Mouse (Mus musculus) embryonic facial prominence, embryonic 11.5 days (tissue): ENCODE results near the gene Cfap54. TPM values are rescaled to one million over a fixed set of nuclear protein-coding genes. Genes with fewer than 3 reads are reported as not detected.

Experiments used
- ATAC-seq: fragments of 200-750 bp; cut with Nextera tagmentation; replicated peaks from 2 replicates; pipeline ENCODE4 v1.8.0; 2017; ENCODE audit warnings: low read depth; ENCODE audit not compliant: insufficient number of reproducible peaks, low FRiP score, low TSS enrichment
- DNase-seq: peaks from one replicate; pipeline ENCODE4 v3.0.0-alpha.2; 2015; ENCODE audit warnings: low spot score
- H3K27ac ChIP-seq: fragments of 300-500 bp; sonication (generic); replicated peaks from 2 replicates; pipeline ENCODE4 v1.5.1; 2014; ENCODE audit warnings: mild to moderate bottlenecking, low read depth, low read length, control low read depth
- H3K27me3 ChIP-seq: fragments of 300-500 bp; sonication (generic); 2 replicates; pipeline ENCODE4 v1.6.1; 2014; ENCODE audit warnings: mild to moderate bottlenecking, low read length, moderate library complexity, mixed read lengths; ENCODE audit not compliant: control insufficient read depth, insufficient read depth
- H3K36me3 ChIP-seq: fragments of 300-500 bp; sonication (generic); replicated peaks from 2 replicates; pipeline ENCODE4 v1.6.1; 2014; ENCODE audit warnings: low read depth, mild to moderate bottlenecking, low read length, moderate library complexity, mixed read lengths; ENCODE audit not compliant: control insufficient read depth, insufficient read depth
- H3K4me1 ChIP-seq: fragments of 300-500 bp; sonication (generic); 2 replicates; pipeline ENCODE4 v1.6.1; 2014; ENCODE audit warnings: low read length, mixed read lengths; ENCODE audit not compliant: control insufficient read depth, insufficient read depth
- H3K4me2 ChIP-seq: fragments of 300-500 bp; sonication (generic); 2 replicates; pipeline ENCODE4 v1.6.1; 2014; ENCODE audit warnings: low read depth, mild to moderate bottlenecking, control low read depth, low read length, moderate library complexity
- H3K4me3 ChIP-seq: fragments of 300-500 bp; sonication (generic); 2 replicates; pipeline ENCODE4 v1.5.1; 2014; ENCODE audit warnings: low read depth, low read length, control low read depth
- H3K9ac ChIP-seq: fragments of 300-500 bp; sonication (generic); replicated peaks from 2 replicates; pipeline ENCODE4 v1.6.1; 2014; ENCODE audit warnings: mild to moderate bottlenecking, control low read depth, low read length
- H3K9me3 ChIP-seq: fragments of 300-500 bp; sonication (generic); replicated peaks from 2 replicates; pipeline ENCODE4 v1.6.1; 2016; ENCODE audit warnings: mild to moderate bottlenecking, low read length, inconsistent platforms, mixed read lengths; ENCODE audit not compliant: control insufficient read depth
- WGBS: fragments of 180-500 bp; shearing (Covaris S2); extraction: QIAGEN DNeasy Blood & Tissue Kit; methylation state at CpG from one replicate; pipeline ENCODE4 v1.1.7; 2014; 5-methylcytosine and 5-hydroxymethylcytosine counted together
- polyA plus RNA-seq: library from polyadenylated mRNA; unstranded; fragments of >200 nt; fragmentation: Nextera tagmentation; extraction: Ambion mirVana; gene quantifications from 2 replicates; pipeline ENCODE4 v1.2.1, GENCODE M21; 2014

Cfap54 gene
- polyA plus RNA-seq, 1 experiment from 2014 or later = not detected

DNA sequence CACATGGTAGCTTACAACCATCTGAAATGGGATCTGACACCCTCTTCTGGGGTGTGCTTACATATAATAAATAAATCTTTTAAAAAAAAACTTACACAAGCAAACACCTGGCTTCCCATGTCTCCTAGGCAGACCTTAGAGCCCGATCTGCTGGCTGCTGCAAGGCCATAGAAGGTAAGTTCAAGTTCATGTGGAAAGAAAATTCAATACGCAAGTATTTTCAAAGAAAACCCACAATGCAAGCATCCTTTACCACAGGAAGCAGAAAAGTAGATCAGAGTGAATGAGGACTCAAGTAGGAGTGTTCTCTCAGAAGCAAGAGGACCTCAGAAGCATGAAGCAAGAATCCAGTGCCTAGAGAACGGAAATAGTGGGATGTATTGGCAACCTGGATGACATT lies 39.6 kb downstream of the Cfap54 start:
- DNase-seq (no peak), ATAC-seq (no peak)
- no peaks in the 10 kb centered on the region for H3K4me1 ChIP-seq
- H3K9me3 ChIP-seq = no peaks in the 10 kb centered on the region
- 91% methylated on average over 3 of the region's 3 CpGs for WGBS
- no peaks in the 10 kb centered on the region for H3K27me3 ChIP-seq
- H3K36me3 ChIP-seq = no peaks in the 10 kb centered on the region
- no peak overlapping the region for H3K9ac ChIP-seq
- no peak overlapping the region for H3K4me3 ChIP-seq
- no peak overlapping the region for H3K27ac ChIP-seq
- H3K4me2 ChIP-seq = no peak overlapping the region

- WGBS = 78% methylated on average over 4 of the region's 4 CpGs
- H3K9ac ChIP-seq = no peak overlapping the region
- no peaks in the 10 kb centered on the region for H3K9me3 ChIP-seq
- H3K27ac ChIP-seq = no peak overlapping the region
- DNase-seq (no peak), ATAC-seq (no peak)
- H3K36me3 ChIP-seq = no peaks in the 10 kb centered on the region
- H3K4me1 ChIP-seq = no peaks in the 10 kb centered on the region
- H3K27me3 ChIP-seq = no peaks in the 10 kb centered on the region
- no peak overlapping the region for H3K4me2 ChIP-seq
- no peak overlapping the region for H3K4me3 ChIP-seq
Observed at GRCm38 (mm10) chr10:93041392-93041791, 40.0 kb downstream of the Cfap54 start.

DNA sequence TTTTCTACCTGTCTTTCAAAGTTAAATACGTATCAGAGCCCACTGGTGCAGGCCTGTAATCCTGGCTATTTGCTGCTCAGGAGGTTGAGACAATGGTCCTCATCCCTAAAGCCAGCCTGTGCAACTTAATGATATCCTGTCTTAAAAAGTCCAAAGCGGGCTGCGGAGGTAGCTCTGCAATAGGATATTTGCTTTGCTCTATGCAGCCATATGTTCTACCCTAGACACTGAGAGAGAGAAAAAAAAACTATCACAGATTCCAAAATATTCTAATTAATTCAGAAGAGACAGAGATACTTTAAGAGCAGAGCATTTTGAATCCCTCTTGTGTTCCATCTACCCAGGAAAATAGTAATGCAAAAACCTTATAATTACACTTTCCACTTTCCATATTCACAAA lies 44.9 kb downstream of the Cfap54 start:
- Histone ChIP-seq H3K9me3 (no peaks in the 10 kb centered on the region), H3K27me3 (no peaks in the 10 kb centered on the region), H3K4me1 (no peaks in the 10 kb centered on the region), H3K27ac (no peak overlapping the region), H3K36me3 (no peaks in the 10 kb centered on the region), H3K4me2 (no peak overlapping the region), H3K4me3 (no peak overlapping the region), H3K9ac (no peak overlapping the region)
- 75% methylated on average over 3 of the region's 3 CpGs for WGBS
- no peak for ATAC-seq
- DNase-seq = no peak

- DNase-seq (peak; percentile 1), ATAC-seq (no peak)
- Histone ChIP-seq H3K4me1 (no peaks in the 10 kb centered on the region), H3K27me3 (no peaks in the 10 kb centered on the region), H3K9me3 (no peaks in the 10 kb centered on the region), H3K27ac (no peak overlapping the region), H3K4me2 (no peak overlapping the region), H3K4me3 (no peak overlapping the region), H3K36me3 (no peaks in the 10 kb centered on the region), H3K9ac (no peak overlapping the region)
- WGBS = 58% methylated on average over 10 of the region's 10 CpGs
Observed at GRCm38 (mm10) chr10:93035489-93035888, 45.9 kb downstream of the Cfap54 start.

DNA sequence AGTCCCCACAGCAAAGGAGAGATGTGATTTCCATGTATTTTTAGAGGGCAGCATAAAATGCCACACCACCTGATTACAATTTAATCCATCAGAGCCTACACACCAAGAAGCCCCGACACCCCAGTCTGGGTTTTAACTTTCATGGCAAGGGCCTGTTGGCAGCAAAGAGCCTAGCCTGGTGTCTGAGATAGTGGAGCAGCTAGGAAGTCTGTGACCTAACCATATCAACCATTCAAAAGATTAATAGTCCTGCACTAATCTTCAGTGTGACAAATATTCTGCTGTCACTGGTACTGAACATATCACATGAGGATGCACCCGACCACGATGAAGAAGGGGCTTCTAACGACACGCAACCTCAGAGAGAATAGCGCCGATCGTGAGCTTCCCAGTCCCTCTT lies 58.1 kb downstream of the Cfap54 start:
- no peaks in the 10 kb centered on the region for H3K36me3 ChIP-seq
- no peaks in the 10 kb centered on the region for H3K9me3 ChIP-seq
- 79% methylated on average over 8 of the region's 8 CpGs for WGBS
- no peaks in the 10 kb centered on the region for H3K27me3 ChIP-seq
- no peak overlapping the region for H3K4me2 ChIP-seq
- H3K4me3 ChIP-seq = no peak overlapping the region
- ATAC-seq (no peak), DNase-seq (no peak)
- no peak overlapping the region for H3K27ac ChIP-seq
- H3K4me1 ChIP-seq = no peaks in the 10 kb centered on the region
- no peak overlapping the region for H3K9ac ChIP-seq

GRCm38 (mm10) chr10:93014059-93014795 lies 67.2 kb downstream of the Cfap54 start:
- no peaks in the 10 kb centered on the region; the same call in 1 of the 2 replicates for H3K9me3 ChIP-seq
- H3K36me3 ChIP-seq = no peaks in the 10 kb centered on the region
- ATAC-seq = no peak
- no peak overlapping the region for H3K4me3 ChIP-seq
- H3K27ac ChIP-seq = no peak overlapping the region
- WGBS = 41% methylated on average over 8 of the region's 8 CpGs
- no peak overlapping the region for H3K4me2 ChIP-seq
- H3K4me1 ChIP-seq = no peaks in the 10 kb centered on the region
- H3K9ac ChIP-seq = no peak overlapping the region
- no peaks in the 10 kb centered on the region for H3K27me3 ChIP-seq
- peak; percentile 89 for DNase-seq

GRCm38 (mm10) chr10:93011085-93011484 lies 70.3 kb downstream of the Cfap54 start:
- DNase-seq (no peak), ATAC-seq (no peak)
- H3K36me3 ChIP-seq = no peaks in the 10 kb centered on the region
- H3K9me3 ChIP-seq = no peaks in the 10 kb centered on the region; the same call in 1 of the 2 replicates
- no peaks in the 10 kb centered on the region for H3K4me1 ChIP-seq
- no peaks in the 10 kb centered on the region for H3K27me3 ChIP-seq
- no peak overlapping the region for H3K27ac ChIP-seq
- WGBS = 88% methylated on average over 14 of the region's 14 CpGs
- H3K4me2 ChIP-seq = no peak overlapping the region
- H3K9ac ChIP-seq = no peak overlapping the region
- H3K4me3 ChIP-seq = no peak overlapping the region

- Histone ChIP-seq H3K9ac (no peak overlapping the region), H3K27ac (no peak overlapping the region), H3K4me3 (no peak overlapping the region), H3K9me3 (no peaks in the 10 kb centered on the region), H3K4me1 (no peaks in the 10 kb centered on the region), H3K27me3 (no peaks in the 10 kb centered on the region), H3K4me2 (no peak overlapping the region), H3K36me3 (no peaks in the 10 kb centered on the region)
- ATAC-seq (no peak), DNase-seq (no peak)
- 61% methylated on average over 3 of the region's 3 CpGs for WGBS
Observed at GRCm38 (mm10) chr10:93006970-93007369, 74.4 kb downstream of the Cfap54 start.
